Mouse (Mus musculus) thymus, postnatal 10 days (tissue): ENCODE data around the gene Ambra1.

Experiments
- DNase-seq, 2 experiments: peaks; one replicate each; pipeline ENCODE4 v3.0.0; 2021; ENCODE audit warnings: low spot score in 2 of 2

The Ambra1 gene

GRCm38 (mm10) chr2:91871225-91871624 is 141.3 kb downstream of the Ambra1 start:
- DNase-seq = no peak

- DNase-seq = no peak
Observed at GRCm38 (mm10) chr2:91872658-91873057, 142.7 kb downstream of the Ambra1 start.

- no peak for DNase-seq
Observed at GRCm38 (mm10) chr2:91876000-91876805, 146.3 kb downstream of the Ambra1 start.

- no peak for DNase-seq
Observed at GRCm38 (mm10) chr2:91876806-91877140, 146.8 kb downstream of the Ambra1 start.

GRCm38 (mm10) chr2:91878387-91879180 is 148.7 kb downstream of the Ambra1 start:
- no peak for DNase-seq

- no peak for DNase-seq
Observed at GRCm38 (mm10) chr2:91883961-91884360, 154.0 kb downstream of the Ambra1 start.

- DNase-seq = no peak
Observed at GRCm38 (mm10) chr2:91884616-91885015, 154.7 kb downstream of the Ambra1 start.

GRCm38 (mm10) chr2:91894716-91895115 is 164.8 kb downstream of the Ambra1 start:
- no peak for DNase-seq

GRCm38 (mm10) chr2:91895401-91895800 is 165.5 kb downstream of the Ambra1 start:
- no peak for DNase-seq

- DNase-seq = no peak
Observed at GRCm38 (mm10) chr2:91897968-91898367, 168.0 kb downstream of the Ambra1 start.

GRCm38 (mm10) chr2:91899141-91899540 is 169.2 kb downstream of the Ambra1 start:
- DNase-seq = no peak

- no peak for DNase-seq
Observed at GRCm38 (mm10) chr2:91900431-91900830, 170.5 kb downstream of the Ambra1 start.

GRCm38 (mm10) chr2:91902336-91902735 is 172.4 kb downstream of the Ambra1 start:
- DNase-seq = no peak

- no peak for DNase-seq
Observed at GRCm38 (mm10) chr2:91903171-91903925, 173.4 kb downstream of the Ambra1 start.

- no peak for DNase-seq
Observed at GRCm38 (mm10) chr2:91904618-91905307, 174.8 kb downstream of the Ambra1 start.

- DNase-seq = no peak
Observed at GRCm38 (mm10) chr2:91906141-91906540, 176.2 kb downstream of the Ambra1 start.

- DNase-seq = no peak
Observed at GRCm38 (mm10) chr2:91912616-91913015, 182.7 kb downstream of the Ambra1 start.

GRCm38 (mm10) chr2:91913328-91914110 is 183.6 kb downstream of the Ambra1 start:
- no peak for DNase-seq

- DNase-seq = no peak
Observed at GRCm38 (mm10) chr2:91916346-91916977, 186.5 kb downstream of the Ambra1 start.

- no peak for DNase-seq
Observed at GRCm38 (mm10) chr2:91917096-91917495, 187.2 kb downstream of the Ambra1 start.
